Mouse (Mus musculus): ENCODE results near the gene Spo11.

The Spo11 gene

DNA sequence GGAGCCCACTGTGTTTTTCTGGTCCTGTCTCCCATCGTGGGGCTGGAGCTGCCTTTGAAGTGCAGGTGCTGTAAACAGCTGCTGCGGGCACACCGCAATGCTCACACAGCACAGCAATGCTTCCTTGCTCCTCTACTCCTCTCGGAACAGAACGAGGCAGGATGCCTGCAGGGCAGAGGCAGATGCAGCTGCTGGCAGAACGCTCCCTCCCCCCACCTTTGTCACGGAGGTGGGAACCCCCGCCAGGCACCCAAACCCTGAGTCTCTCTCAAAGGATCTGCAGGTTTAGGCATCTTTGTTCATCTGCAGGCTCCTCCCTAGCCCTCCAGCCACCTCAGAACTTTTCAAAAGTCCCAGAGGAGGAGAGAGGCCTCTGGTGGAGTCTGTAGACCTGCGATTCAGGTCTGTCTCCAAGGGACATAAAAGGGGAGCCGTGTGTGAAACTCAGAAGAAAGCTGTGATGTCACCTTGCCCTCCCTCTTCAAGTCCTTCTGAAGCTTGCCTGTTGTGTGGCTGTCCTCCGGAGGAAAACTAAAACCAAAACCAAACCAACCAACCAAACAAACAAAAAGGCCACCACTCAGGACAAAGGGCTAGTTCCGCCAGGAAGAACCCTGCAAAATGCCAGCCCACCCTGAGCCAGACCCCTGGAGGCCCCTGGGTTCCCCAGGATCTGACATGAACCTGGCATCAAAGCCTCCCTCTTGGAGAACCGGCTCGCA is at the start of gene Spo11:
Gene Spo11 (plus strand): TSS at position 292 of the 722 bp plus-strand sequence.
- no peak for DNase-seq (ENCODE audit: extremely low spot score, low read depth, low spot score)

DNA sequence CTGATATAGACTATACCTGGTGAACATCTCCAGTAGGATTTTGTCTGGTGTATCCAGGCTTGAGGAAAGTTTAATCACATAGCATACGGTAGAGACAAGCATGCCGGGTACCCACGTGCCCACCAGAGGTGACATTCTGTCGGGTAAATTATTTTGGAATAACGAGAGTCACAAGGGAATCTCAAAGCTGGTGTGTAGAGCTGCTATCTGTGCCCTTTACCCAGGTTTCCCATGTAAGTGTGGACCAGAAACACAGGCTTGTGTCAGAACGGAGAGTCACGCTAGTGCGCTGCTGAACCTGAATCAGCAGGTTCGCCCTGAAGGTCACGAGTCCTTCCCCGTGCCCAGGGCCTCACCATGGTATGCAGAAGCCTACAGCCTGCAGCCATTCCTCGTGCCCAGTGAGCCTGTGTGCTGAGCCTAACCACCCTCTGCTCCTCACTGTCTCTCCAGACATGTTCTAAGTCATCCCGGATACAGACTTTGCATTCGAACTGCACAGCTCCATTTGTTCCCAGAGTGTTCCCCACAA is 47.5 kb upstream of the Spo11 start:
- no peak for DNase-seq (ENCODE audit: extremely low spot score, low read depth, low spot score)

- DNase-seq (ENCODE audit: extremely low spot score, low read depth, low spot score) = no peak
Observed at GRCm38 (mm10) chr2:172931137-172931898, 46.2 kb upstream of the Spo11 start.

GRCm38 (mm10) chr2:172933631-172934419 is 43.7 kb upstream of the Spo11 start:
- DNase-seq (ENCODE audit: extremely low spot score, low read depth, low spot score) = peak; percentile 73

DNA sequence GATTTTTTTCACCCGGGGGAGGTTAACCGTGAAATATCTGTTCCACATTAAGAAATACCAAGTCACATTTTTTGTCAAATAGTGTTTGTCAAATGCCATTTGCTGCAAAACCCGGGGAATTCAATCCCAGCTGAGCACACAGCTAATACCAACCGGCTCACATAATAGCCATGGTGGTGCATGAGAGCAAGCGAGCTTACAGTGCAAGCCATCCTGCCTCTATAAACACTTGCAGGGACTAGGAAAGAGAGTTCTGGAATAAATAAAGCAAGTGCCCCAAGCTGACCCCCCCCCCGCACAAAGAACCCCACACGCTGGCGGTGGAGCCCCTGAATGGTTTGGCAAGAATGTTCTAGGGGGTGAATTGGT is 43.1 kb upstream of the Spo11 start:
- DNase-seq (ENCODE audit: extremely low spot score, low read depth, low spot score) = no peak

DNA sequence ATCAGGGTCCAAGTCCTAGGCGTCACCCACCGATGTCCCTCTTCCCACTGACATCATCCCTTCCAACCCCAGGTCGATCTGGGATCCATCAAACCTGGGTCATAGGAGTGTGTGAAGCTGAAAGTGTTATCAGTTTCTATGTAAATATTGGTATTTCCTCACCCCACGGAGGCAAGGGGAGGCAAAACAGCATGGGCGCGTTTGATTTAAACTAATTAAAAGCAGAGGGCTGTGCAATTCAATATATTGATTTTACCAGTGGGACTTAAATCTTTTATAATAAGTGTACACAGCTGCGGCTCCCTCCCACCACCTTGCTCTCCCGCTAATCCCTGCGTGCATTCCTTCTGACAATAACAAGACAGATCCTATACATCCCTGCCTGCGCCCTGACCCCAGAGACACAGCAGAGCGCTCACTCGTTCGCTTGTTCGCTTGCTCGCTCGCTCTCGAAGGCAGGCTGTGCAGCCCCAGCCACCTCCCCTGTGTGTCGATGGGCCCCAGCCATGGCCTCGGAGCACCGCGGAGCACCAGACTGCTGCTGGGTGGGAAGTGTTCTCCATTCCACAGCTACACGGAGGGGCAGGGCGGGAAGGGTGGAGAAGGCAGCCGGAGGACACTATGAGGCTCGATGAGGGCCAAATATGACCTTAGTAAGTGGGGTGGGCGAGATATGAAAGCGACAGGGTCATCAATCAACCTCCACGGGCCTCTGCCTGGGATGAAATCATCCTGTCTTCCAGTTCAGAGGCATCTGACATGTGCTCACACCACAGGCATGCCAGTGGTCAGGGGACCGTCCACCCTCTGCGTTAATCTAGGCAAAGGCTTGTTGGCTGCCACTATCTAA is 42.4 kb upstream of the Spo11 start:
- DNase-seq (ENCODE audit: extremely low spot score, low read depth, low spot score) = no peak

GRCm38 (mm10) chr2:172935776-172936562 is 41.5 kb upstream of the Spo11 start:
- DNase-seq (ENCODE audit: extremely low spot score, low read depth, low spot score) = no peak

DNA sequence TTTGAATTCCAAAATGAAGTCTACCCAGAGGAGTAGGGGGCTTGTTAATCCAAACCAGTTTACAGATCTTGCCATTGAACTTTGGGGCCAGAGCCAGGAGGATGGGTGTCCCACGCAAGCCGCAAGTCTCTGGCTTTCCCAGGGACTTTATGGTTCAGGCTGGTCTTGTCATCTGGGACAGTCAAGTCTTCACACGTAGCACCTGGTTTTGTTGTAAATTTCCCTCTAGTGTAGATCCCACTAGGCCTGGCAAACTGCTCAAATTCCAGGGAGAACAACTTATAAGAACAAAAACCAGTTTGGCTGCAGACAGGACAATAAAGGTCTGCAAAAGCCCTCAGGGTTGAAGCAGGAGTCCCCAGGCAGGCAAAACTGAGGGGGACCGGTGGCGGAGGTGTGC is 40.7 kb upstream of the Spo11 start:
- no peak for DNase-seq (ENCODE audit: extremely low spot score, low read depth, low spot score)

DNA sequence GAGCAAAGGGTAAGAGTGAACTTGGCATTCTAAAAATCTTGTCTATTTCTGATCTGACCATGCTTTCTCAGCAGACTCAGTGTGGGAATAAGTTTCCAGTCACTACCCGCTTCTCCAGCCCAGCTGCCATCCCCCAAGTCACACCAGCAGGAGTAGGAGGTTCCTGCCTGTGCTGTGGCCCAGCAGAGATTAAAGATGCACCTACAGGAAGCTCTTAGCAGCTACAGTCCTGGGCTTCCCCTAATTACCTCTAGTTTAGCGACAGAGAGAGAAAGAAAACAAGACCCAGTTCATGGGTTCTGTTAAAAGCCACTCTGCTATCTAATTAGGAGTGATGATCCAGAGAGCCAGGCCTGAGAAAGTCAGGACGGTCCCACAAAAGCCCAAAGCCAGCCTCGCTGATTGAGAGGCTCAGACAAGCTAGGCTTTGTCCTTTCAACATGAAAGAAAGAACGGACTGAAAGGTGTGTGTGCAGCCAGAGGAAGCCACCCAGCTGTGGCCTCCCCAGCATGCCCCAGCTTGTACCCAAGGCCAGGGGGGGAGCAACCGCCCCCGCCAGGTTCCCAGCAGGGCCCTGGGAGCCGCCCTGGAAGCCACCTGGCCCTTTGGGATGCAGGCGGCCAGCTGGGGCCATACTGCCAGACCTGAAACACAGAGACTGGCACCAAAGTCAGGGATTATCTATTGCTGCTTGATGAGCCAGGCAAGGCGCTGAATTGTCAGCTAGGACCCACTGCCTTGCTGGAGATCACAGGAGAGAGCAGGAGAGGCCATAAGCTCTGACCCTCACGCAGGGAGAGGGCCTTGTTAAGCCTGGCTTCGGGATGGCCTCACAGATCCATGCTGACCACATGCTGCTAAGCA is 39.9 kb upstream of the Spo11 start:
- DNase-seq (ENCODE audit: extremely low spot score, low read depth, low spot score) = no peak

- DNase-seq (ENCODE audit: extremely low spot score, low read depth, low spot score) = no peak
Observed at GRCm38 (mm10) chr2:172938761-172939638, 38.5 kb upstream of the Spo11 start.

GRCm38 (mm10) chr2:172939639-172940002 is 37.9 kb upstream of the Spo11 start:
- DNase-seq (ENCODE audit: extremely low spot score, low read depth, low spot score) = no peak

- no peak for DNase-seq (ENCODE audit: extremely low spot score, low read depth, low spot score)
Observed at GRCm38 (mm10) chr2:172940003-172940798, 37.3 kb upstream of the Spo11 start, which contains the start of gene Bmp7. Bmp7 (minus strand) TSS chr2:172940321.

DNA sequence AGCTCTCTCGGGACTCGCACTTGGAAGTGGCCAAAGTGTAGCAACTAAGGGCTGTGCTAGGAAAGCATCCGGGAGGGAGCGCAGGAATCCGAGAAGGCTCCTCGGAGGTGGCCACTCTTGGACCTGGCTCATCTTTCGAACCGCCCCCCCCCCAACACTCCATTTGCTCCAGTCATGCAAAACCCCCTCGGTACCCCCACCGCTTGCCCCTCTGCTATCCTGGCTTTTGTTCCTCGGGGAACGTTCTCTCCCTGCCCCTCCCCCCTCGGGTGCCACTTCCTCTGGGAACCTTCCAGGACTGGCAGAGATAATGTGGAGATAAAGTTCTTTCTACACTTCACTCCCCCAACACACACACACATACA is 36.7 kb upstream of the Spo11 start:
- DNase-seq (ENCODE audit: extremely low spot score, low read depth, low spot score) = no peak

DNA sequence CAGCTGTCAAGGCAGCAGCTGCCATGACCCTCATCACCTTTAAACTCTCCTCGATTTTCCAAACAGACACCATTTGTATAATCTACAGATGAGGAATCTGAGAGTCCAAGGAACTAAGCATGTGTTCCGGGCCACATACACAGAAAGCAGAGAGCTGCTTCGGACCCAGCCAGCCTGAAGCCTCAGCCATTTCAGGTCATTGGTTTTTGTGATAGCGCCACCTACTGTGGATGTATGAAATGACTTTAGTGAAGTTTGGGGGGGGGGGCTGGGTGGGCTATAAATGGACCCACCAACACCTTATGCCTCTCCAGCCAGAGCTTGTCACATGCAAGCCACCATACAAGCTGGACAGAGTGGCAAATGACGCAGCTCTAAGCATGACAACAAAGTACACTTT is 28.4 kb upstream of the Spo11 start:
- DNase-seq (ENCODE audit: extremely low spot score, low read depth, low spot score) = no peak

DNA sequence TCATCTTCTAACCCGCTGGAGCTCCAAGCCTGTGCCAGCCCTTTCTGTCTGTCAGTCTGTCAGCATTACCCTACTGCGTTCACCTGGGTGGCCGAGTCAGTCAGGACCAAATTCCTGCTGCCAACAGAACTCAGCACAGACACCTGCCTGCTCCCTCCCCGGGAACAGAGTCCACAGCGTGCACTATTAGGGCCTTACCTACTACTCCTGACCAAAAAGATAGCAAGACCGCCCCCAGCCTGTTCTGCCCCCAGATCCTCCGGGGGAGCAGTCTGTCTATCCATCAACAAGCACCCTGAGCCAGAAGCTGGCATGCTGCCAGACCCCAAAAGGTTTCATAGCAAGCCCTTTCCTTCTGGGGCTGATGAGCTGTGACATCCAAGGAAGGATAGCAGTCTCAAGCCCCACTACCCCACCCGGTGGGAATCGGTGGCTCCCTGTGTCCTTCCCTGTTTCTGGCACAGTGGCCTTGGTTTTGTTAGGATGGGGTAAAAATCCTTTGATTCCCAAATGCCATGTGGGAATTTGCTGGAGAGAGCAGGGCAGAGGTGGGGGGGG is 27.3 kb upstream of the Spo11 start:
- no peak for DNase-seq (ENCODE audit: extremely low spot score, low read depth, low spot score)

DNA sequence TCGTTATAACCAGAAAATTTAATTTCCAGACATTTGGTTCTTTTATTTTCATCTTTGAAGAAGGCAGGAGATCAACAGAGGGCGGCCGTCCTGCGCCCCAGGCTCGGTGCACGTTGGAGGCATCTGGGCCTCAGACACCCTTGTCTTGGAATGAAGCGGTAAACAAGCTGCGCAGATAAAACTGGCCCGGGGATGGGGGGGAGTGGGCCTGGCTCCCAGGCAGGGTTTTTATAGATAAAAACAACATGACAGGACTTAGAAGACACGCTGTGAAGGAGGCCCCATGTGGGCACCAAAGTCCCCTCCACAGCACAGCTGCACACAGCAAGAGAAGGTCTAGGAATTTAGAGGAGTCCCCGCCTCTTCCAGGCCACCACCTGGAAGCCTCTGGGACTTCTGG is 26.8 kb upstream of the Spo11 start:
- no peak for DNase-seq (ENCODE audit: extremely low spot score, low read depth, low spot score)

DNA sequence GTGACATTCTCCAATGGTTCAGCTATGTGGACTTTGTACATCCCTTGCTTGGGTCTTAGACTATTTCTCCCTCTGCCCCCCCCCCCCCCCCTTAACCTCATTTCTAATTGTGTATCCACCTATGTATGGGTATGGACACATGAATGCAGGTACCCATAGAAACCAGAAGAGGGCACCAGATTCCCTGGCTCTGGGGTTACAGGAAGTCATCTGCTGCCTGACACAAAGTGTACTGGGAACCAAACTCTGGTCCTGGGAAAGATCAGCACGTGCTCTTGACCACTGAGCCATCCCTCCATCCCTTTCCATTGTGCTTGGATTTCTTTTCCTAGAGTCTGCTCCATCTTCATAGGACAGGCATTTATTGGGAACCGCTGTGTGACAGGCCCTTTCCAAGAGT is 25.5 kb upstream of the Spo11 start:
- no peak for DNase-seq (ENCODE audit: extremely low spot score, low read depth, low spot score)

All from hindlimb bud, embryonic 11.5 days (tissue).